Mouse (Mus musculus): ENCODE measurements around the gene 5330417C22Rik.
A peak's percentile ranks its signal among the peaks of the same experiment; 100 is the strongest.

5330417C22Rik gene

DNA sequence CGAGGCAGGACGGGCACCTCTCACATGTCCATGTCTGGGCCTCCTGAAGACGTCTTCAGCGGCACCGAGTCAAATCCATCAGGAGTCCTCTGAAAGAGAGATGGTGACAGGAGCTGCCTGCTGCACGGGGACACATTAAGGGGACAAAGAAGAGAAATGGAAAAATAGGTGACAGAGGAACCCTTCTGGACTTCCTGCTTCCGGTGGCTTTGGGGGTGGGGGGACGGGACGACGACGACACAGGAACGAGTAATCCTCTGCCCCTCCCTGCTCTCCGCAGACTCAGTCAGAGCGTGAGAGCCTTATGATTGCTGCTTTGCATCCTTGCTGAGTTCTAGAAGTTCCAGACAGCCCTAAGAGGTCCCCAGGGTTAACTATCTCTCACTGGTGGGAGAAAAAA, 78.0 kb downstream of the 5330417C22Rik start:
- DNase-seq (ENCODE audit: low spot score) = no peak

DNA sequence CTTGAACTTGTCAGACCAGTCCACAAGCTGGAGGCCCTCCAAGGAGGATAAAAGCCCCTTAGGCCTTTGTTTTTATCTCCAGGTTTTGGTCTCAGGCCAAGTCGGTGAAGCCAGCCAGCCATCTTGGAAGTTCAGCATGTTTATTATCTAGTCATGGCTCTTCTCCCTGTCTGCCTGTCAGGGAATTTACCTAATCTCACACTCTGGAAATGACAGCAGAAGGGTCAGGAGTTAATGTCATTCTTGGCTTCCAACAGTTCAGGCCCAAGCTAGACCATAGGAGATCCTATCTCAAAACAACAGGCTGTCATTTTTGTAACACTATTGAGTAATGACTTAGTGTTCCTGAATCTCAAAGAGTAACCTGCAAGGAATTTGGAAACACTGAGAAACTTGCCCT, 82.2 kb downstream of the 5330417C22Rik start:
- no peak for DNase-seq (ENCODE audit: low spot score)

DNA sequence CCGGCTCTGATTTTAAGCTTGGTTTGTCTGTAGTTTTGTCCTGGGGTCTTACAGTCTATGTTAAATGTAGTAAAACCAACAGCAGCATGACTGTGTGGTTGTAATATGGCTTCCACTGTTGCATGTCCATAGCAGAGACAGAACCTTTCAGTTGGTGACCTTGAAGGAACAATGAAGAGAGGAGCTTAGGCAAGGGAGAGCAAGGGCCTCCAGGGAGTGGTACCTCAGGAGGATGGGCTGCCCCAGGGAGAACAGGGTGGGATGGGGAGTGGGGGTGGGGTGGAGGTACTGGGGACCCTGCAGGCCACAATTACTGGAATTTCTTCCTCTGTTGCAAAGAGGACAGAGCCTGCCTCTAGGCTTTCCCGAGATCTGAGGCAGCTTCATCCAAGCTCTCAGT, 84.4 kb downstream of the 5330417C22Rik start:
- no peak for DNase-seq (ENCODE audit: low spot score)

DNA sequence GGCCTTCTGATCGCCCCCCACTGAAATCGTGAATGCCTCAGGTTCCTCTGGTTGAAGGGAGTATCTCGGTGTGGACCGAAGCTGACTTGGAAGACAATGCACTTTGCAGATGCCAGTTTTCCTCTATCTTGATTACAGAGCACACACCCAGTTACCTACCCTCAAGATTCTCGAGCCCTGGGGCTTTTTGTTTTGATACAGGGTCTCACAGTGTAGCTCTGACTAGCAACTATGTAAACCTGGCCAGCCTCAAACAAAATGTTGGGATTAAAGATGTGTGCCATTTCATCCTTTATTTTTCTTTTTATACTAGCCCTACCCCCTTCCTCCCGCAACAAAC, 91.0 kb downstream of the 5330417C22Rik start:
- DNase-seq (ENCODE audit: low spot score) = no peak

DNA sequence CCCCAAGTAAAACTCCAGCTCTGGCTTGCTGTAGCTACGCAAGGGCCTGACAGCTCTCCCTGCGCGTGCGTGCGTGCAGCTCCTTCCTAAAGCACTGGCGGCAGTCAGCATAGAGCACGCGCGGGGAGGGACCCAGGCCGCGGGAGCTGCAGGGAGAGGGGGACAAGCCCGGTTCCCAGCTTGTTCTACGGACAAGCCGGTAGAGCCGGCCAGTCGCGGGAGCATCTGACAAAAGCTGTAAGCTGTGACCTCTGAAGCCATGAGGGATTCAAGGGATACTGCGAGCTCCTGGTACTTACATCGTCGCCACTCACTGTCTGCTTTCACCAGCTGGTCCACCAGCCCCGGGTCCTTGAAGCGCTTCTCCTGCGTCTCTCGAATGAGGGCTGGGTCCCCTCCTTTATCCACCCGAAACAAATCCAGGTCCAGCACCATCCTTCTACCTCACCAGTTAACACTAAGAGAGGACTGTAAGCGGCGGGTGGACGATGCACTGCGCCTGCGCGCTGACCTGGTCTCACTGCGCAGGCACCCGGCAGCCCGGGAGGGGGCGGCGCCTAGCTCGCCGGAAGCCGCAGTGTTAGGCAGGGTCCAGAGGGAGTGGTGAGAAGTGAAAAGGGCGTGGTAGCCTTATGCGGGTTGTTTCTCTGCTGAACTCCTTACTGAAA, 91.5 kb downstream of the 5330417C22Rik start, which contains the start of gene Sars:
Sars (minus strand) TSS at position 512 of the 668 bp plus-strand sequence.
- peak; percentile 86 for DNase-seq (ENCODE audit: low spot score)

DNA sequence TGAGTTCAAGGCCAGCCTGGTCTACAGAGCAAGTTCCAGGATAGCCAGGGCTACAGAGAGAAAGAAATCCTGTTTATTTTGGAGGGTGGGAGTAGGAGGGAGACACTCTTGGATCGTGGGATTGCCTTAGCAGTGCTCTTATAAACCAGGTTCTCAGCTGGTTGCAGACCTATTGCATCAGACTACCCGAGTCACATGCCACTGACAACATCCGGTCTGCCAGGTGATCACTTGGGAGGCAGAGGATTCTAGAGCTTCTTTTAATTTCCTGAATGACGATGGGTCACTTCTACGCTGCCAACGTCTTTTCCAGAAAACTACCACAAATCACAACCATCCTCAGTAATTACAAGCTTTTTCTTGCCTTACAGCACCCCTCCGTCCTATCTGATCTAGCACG, 92.3 kb downstream of the 5330417C22Rik start:
- no peak for DNase-seq (ENCODE audit: low spot score)

DNA sequence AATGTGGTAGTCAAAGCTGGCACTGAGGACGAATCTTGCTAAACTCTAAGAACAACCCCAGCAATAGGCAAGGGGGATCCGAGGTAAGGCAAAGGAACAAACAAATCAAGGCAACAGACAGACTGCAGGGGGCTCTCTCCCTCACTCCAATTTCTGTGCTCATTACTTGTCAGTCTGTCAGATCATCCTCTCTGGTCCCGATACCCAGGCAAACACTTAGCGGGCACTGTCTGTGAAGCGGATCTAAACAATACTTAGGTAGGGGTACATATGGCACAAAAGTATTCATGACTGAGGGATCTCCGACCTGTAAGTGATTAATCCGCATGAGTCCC, 100.0 kb downstream of the 5330417C22Rik start:
- no peak for DNase-seq (ENCODE audit: low spot score)

DNA sequence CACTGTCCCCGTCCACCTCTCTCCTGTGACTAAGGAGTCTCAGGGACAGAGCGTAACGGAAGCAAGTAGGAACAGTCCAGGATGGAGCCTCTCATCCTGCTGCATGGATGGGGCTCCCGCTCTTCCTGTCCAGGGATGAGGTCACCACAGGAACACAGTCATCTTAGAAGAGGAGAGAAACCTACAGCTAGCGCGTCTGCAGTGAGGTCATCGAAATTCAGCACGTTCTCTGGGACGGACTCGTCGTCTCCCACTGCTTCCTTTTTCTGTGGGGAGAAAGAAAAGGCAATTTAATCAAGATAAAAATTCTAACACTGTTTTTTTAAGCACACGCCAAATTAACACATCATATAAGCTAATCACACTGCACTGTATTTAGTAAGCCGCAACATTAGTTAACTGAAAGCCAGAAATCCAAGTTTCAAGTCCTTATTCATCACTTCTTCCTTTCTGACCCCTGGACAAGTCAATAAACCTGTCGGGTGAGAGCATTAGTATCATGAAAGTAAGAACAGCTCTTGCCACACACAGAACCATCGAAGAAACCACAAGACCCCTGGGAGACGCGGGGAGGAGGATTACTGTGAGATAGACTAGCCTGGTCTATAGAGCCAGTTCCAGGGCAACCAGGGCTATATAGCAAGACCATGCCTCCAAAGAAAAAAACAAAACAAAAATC, 100.5 kb downstream of the 5330417C22Rik start:
- no peak for DNase-seq (ENCODE audit: low spot score)

DNA sequence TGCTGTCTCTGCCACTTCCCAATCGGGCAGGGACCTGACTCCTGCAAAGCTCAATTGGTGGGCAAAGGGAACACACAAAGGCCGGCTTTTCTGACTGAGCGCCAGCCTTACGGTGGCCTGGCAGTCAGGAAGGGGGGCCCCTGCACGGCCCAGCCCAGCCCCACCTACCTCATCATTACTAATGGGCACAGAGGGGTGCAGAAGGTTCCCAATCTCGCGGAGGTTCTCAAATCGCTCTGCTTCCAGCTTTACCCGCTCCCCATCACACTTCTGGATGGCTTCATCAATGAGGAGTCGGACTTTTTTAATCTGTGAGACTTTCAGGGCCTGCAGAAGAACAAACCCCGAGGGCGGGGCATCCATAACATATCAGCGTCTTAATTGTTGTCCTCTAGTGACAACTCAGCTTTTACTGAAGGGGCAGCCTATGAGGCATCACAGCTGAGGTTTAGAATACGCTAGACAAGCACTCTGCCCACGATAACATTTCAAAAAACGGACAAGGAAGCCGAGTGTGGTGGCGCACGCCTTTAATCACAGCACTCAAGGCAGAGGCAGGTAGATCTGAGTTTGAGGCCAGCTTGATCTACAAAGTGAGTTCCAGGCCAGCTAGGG, 102.3 kb downstream of the 5330417C22Rik start:
- no peak for DNase-seq (ENCODE audit: low spot score)

DNA sequence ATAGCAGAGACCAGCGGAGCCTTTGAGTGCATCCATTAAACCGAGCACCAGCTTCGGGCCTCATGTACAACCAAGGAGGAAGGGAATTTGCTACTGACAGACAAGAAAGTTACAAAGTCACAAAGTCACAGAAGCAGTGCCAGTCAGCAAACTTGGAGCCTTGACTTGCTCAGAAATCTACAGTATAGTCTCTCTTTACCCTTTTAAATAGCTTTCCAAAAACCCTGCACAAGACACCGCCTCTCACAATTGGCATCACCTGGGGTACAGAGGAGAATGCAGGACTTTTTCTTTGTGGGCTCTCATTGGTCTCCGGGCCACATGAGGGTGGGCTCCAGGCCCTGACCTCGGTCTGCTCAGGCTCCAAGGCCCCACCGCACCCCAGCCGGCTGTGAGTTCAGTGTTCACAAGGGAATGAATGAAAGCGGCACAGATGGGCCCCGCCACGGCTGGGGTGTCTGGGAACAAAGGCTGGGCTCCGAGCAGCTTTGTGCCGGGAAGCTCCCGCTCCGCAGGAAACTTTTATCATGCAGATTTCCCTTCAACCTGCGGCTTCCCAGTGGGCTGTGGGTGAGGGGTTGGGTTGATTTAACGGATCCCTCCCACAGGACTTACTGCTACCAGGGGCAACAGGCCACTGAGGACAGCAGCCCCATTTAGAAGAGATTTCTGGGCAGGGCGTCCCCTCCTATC, 103.0 kb downstream of the 5330417C22Rik start:
- DNase-seq (ENCODE audit: low spot score) = no peak

DNA sequence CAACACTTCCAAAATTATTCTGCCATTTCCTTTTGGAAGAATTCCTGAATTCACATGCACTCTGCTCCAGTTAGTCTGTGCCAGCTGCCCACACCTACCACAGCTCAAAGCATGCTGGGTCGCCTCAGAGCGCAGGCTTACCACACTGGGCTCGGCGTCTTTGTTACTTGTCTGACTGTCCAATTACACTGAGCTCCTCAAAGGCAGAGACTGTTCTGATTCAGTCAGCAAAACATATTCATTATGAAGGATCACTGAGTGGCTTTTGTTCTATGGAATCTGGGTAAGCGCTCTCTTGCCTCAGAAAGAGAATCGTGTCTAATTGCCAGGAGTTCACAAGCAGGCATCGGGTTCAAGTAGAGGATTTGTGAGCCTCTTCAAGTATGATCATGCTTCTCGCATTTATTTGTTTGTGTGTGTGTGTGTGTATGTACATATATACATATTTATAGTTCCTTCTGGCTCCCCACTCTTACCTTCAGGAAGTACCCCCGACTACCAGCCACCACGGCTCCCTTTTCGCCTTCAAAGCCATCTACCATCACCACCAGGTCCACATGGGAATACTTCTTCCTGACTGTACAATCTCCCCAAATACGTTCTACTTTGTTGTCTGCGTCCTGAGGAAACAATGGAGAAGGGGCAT, 103.7 kb downstream of the 5330417C22Rik start:
- no peak for DNase-seq (ENCODE audit: low spot score)

DNA sequence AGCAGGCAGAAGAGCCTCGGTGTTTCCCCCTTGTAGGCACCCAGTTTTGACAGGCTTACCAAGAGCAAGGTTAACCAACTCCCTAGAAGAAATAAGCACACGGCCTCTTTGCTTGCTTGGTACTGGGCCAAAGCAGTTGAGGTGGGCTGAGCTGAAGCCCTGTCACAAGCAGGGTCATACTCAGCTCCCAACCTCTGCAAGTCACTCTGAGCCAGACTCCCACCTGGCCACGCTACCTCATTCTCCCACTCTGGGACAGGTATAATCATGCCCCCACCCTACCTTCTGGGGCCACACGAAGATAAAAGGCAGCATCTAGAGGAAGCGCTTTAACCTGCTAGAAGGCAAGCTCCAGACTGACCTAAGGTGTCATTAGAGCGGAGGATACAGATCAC, 110.7 kb downstream of the 5330417C22Rik start:
- DNase-seq (ENCODE audit: low spot score) = no peak

DNA sequence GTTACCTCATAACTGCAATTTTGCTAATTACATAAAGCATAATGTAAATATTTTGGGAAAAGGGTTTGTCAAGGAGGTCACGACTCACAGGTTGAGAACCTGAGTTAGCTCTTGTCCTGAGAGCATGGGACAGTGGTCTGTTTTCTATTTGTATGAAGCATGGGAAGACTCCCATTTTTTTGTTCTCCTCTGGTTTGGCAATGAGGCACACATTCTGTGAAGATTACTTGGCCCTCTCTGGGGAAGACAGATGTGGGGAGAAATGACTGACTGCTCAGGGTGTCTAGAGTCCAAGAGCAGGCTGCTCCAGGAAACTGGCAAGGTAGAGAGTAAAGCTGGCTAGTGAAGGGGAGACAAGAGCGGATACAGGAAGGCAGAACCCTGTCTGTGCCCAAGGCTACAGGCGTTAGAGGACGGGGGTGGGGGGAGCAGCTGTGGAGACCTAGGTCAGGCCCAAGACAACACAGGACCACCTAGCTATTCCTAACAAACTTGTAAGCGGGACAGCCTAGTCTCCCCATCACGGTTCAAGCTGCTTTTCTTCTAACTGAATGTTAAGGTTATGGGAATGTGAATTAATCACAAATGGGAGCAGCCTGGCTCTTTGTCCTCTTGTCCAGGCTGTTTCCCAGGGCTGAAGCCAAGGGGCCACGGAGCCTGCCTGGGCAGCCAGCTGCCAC, 111.3 kb downstream of the 5330417C22Rik start:
- DNase-seq (ENCODE audit: low spot score) = no peak

DNA sequence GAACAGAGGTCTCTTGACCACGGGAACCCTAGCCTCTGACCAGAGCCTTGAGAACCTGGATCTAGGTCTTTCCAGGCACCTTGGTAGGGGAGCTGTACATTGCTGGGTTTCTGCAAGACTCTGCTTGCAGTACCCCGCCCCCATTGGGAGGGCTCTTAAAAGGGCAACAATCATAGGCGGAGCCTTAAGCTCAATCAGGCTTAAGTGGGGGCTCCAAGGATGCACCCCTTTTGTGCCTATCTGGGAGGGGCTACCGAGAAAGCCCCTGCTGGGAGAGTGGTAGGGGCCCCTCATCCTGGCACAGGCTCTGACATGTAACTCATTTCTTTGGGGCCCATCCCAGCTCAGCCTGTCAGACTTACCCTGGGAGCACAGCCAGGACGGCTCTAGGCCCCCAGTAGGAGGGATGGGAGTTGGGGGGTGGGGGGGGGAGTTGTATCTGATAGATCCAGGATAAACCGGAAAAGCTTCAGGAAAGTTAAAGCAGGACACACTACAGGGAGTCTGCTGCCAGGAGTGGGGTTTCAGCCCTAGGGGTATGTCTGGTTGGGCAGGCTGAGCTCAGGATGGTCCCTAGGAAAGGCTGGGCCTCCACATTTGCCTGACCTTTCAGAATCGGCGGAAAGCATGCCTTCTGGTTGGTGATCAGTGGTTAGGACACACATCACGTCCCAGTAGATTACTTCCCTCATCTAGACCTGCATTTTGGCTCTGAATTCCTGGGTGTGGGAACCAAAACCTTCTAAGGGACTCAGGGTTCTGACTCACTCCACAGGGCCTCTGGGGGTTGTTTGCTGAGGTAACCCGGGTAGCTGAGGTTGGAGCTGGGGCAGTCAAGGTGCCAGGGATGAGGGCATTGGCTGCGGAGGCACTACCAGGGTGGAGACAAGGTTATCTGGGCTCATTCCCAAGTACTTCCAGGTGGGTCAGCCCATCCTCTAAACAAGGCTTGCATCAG, 112.2 kb downstream of the 5330417C22Rik start:
- no peak for DNase-seq (ENCODE audit: low spot score)

DNA sequence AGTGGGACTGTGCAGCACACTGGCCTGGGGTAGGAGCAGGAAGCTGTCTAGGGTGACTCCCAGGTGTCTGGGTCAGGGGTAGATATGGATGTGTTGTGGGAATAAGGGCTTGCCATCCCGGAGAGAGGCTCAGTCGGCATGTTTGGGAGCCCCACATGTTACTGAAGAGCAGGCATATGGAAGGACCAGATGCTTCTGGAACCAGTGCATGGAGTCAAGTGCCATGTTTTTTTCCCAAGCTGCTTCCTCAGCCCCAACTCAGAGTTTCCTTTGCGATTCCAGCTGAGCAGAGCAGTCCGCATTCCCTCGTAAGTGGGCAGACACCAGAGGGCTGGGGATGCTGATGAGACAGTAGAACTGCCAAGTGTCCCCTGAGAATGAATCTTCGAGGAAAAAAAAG, 113.3 kb downstream of the 5330417C22Rik start:
- DNase-seq (ENCODE audit: low spot score) = no peak

DNA sequence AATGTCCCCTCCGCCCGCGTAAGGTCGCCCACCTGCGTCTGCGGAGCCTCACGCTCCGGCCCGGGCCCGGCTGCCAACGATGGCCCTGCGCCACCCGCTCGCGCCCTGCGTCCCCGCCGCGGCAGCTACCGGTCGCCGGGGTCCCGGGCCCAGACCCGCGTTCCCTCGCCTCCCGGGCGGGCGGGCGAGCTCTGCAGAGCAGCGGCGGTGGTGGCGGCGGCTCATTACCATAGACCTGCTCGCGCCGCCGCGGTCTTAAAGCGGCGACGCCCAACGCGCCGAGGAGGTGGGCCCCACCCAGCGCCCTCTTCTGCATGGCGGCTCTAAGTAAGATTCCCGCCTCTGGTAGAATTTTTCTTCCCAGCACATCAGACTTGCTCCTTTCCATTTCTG, 120.5 kb downstream of the 5330417C22Rik start:
- DNase-seq (ENCODE audit: low spot score) = peak; percentile 56

DNA sequence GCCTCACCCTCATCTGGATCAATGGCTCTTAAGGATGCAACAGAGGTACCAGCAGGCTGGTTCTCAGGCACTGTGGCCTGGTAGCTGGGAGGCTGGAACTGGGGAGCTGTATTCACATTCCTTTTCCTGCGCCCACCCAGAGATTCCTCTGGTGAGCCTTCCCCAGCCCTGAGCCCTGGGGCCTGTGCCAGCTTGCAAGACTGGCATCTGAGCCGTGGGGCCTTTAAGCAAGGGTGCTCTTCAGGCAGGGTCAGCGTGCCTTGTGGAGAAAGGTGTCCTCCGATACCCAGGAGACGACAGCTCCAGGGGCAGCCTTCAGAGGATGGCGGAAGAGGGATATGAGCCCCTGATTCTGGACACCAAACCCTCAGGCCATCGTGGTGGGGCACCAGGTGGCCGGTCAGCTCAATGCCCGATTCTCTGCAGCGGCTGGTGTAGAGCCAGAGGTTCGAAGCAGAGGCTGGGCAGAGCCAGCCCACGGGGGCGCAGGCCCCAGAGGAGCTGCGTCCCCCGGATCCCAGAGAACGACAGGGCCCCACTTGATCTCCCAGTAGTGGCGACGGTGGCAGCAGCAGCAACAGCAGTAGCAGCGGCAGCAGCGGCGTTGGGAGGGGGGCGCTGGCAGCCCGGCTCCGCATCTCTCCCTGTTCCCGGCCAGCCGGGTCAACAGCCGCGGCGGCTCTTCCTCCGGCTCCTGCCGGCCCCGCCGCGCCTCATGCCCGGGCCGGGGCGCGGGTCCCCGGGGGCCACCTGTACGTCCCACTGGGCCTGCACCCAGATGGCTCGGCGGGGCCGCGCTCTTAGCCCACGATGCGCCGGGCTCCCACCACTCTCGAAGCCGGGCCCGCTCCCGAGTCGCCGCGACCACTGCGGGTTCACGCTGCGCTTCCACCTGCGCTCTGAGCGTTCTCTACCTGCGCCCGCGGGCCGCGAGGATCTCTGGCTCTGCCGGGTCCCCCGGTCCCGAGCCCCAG, 121.2 kb downstream of the 5330417C22Rik start, which contains the start of gene Celsr2:
Celsr2 (minus strand) TSS at position 696 of the 974 bp plus-strand sequence.
- DNase-seq (ENCODE audit: low spot score) = no peak

DNA sequence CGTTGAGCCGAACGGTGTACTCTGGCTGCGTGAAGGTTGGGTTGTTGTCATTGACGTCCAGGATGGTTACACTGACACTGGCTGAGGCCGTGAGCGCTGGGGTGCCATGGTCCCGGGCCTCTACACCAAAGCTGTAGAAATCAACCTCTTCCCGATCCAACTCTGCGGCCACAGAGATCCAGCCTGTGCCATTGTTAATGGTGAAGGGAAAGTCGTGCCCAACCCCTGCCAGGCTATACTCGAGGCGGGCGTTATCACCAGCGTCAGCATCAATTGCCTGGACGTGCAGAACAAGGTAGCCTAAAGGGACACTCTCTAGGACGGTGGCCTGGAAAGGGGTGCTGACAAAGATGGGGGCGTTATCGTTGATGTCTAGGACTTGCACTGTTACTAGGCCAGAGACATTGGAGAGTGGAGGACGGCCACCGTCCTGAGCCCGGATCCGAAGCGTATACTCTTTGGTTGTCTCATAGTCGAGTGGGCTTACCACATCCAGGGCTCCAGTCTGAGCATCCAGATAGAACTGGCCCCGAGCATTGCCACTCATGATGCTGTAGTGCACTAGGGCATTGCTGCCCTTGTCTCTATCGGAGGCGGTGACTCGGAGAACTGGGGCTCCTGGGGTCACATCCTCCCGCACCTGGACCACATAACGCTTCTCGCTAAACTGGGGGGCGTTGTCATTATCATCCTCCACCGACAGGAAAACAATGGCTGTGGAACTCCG, 122.5 kb downstream of the 5330417C22Rik start:
- DNase-seq (ENCODE audit: low spot score) = no peak

DNA sequence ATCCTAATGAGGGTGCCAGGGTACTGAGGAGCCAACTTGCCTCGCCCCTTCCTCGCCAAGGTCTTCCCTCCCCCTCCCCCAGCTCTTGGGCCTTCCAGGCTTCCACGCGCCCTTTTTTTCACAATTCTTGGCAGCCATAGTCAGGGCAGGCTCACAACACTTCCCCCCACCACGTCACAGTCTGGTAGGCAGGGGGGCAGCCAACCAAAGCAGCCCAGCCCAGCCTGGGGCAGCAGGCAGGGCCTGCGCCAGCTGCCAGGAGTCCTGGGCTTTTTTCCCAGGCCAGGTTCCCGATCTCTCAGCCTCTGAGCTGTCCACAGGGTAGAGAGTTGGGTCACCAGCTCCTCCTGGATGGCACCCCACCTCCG, 124.6 kb downstream of the 5330417C22Rik start:
- peak; percentile 50 for DNase-seq (ENCODE audit: low spot score)
